11 mouse cellular contexts compared by ENCODE assay signal in genomic region chr5:30825166-30825565, GRCm38 (mm10). TPM values are rescaled to one million over a fixed set of nuclear protein-coding genes. Genes with fewer than 3 reads are reported as not detected.
DNase-seq lines count a peak whose midpoint lies in the region; ATAC-seq and TF ChIP-seq lines count a peak whose summit lies in the region.
"Had no signal": no experiment of that assay in that cellular context is flagged by ENCODE, and none has a peak within 500 bp of the region (broad histone marks: within the 10 kb centered on the region; RNA-seq: fewer than 3 reads in every experiment).

No protein-coding gene starts in this region.

- 36% methylated on average over 10 of the region's 10 CpGs for WGBS in heart, embryonic 11.5 days (ENCODE audit: insufficient replicate concordance)
- WGBS in cerebellum, adult 2 months, result 17% methylated on average over 10 of the region's 10 CpGs
- 56% methylated on average over 10 of the region's 10 CpGs for WGBS in hindbrain, postnatal 0 days

- no peak overlapping the region for H3K4me2 ChIP-seq in heart, embryonic 11.5 days
- H3K4me2 ChIP-seq in hindbrain, postnatal 0 days (ENCODE audit: low read depth, low read length), result no peak overlapping the region
- H3K4me2 ChIP-seq: embryonic facial prominence, embryonic 13.5 days had no signal

- H3K36me3 ChIP-seq in heart, embryonic 11.5 days (ENCODE audit: control insufficient read depth, insufficient read depth, low read length), result no peaks in the 10 kb centered on the region
- no peaks in the 10 kb centered on the region for H3K36me3 ChIP-seq in hindbrain, postnatal 0 days (ENCODE audit: insufficient read depth, low read length)
- H3K36me3 ChIP-seq: embryonic facial prominence, embryonic 13.5 days had no signal

- ATAC-seq in heart, embryonic 11.5 days (replicated peaks; ENCODE audit: insufficient number of reproducible peaks, low FRiP score, low TSS enrichment), result no peak
- ATAC-seq in hindbrain, postnatal 0 days, result 0 out of 2 replicates have a peak, but pooled peaks have one; percentile 24

- no peak for DNase-seq in heart, adult 8-10 months (ENCODE audit: low spot score)
- DNase-seq in brain, adult 2 months (ENCODE audit: low read depth, low spot score), result peak; percentile 55
- DNase-seq in cerebellum, adult 2 months, result peak; percentile 34 to 44
- peak; percentile 30 for DNase-seq in hindbrain, postnatal 0 days (ENCODE audit: low spot score)
- DNase-seq in urinary bladder, postnatal 36 days (ENCODE audit: low spot score in 2 of 2), result no peak
- DNase-seq in lung, postnatal 25 days (ENCODE audit: low spot score), result no peak
- DNase-seq: heart, postnatal 4 days; thymus, postnatal 36 days had no signal

- H3K27me3 ChIP-seq in heart, embryonic 11.5 days (ENCODE audit: control insufficient read depth, insufficient read depth, low read length), result no peaks in the 10 kb centered on the region
- H3K27me3 ChIP-seq in cerebellum, adult 2 months (ENCODE audit: control insufficient read depth, insufficient read depth, low read length), result no peaks in the 10 kb centered on the region
- no peaks in the 10 kb centered on the region for H3K27me3 ChIP-seq in hindbrain, postnatal 0 days (ENCODE audit: insufficient read depth, low read length)
- H3K27me3 ChIP-seq: embryonic facial prominence, embryonic 13.5 days had no signal

- H3K9ac ChIP-seq in heart, embryonic 11.5 days (ENCODE audit: low read depth, low read length), result 0 out of 2 replicates have a peak overlapping the region, but pooled peaks have one; percentile 30
- no peak overlapping the region for H3K9ac ChIP-seq in hindbrain, postnatal 0 days (replicated peaks; ENCODE audit: low read length)
- H3K9ac ChIP-seq: embryonic facial prominence, embryonic 13.5 days had no signal

- no peak overlapping the region for H3K27ac ChIP-seq in heart, embryonic 11.5 days (ENCODE audit: low read depth, low read length)
- peak overlapping the region; percentile 55 for H3K27ac ChIP-seq in cerebellum, adult 2 months (ENCODE audit: insufficient read depth, low read length)
- peak overlapping the region; percentile 11; the same call in 1 of the 2 replicates for H3K27ac ChIP-seq in hindbrain, postnatal 0 days
- H3K27ac ChIP-seq: embryonic facial prominence, embryonic 13.5 days; kidney, postnatal 0 days had no signal

- H3K4me1 ChIP-seq in heart, embryonic 11.5 days (ENCODE audit: control insufficient read depth, insufficient read depth, low read length), result peaks cover 6% of the 10 kb centered on the region
- H3K4me1 ChIP-seq in cerebellum, adult 2 months (ENCODE audit: control insufficient read depth, insufficient read depth, low read length), result peaks cover 39% of the 10 kb centered on the region
- peaks cover 3% of the 10 kb centered on the region; the same call in 1 of the 2 replicates for H3K4me1 ChIP-seq in hindbrain, postnatal 0 days (ENCODE audit: insufficient read depth, low read length)

- no peak for TF ChIP-seq CTCF in cerebellum, adult 2 months (IDR thresholded peaks at IDR 0.05; ENCODE audit: borderline replicate concordance, insufficient read depth, low read depth, low read length)
- no peak for TF ChIP-seq CTCF in hindbrain, postnatal 0 days (IDR thresholded peaks at IDR 0.05; ENCODE audit: low read depth)

- no peaks in the 10 kb centered on the region for H3K9me3 ChIP-seq in heart, embryonic 11.5 days (replicated peaks; ENCODE audit: control insufficient read depth, low read length)
- H3K9me3 ChIP-seq in hindbrain, postnatal 0 days (ENCODE audit: low read length), result no peaks in the 10 kb centered on the region
- H3K9me3 ChIP-seq: embryonic facial prominence, embryonic 13.5 days had no signal

- TF ChIP-seq POLR2A in cerebellum, adult 2 months (IDR thresholded peaks at IDR 0.05; ENCODE audit: borderline replicate concordance, insufficient read depth, low read length), result no peak

- no peak overlapping the region for H3K4me3 ChIP-seq in heart, embryonic 11.5 days (ENCODE audit: low read depth, low read length)
- no peak overlapping the region for H3K4me3 ChIP-seq in cerebellum, adult 2 months (replicated peaks; ENCODE audit: insufficient read depth, low read depth, low read length)
- no peak overlapping the region for H3K4me3 ChIP-seq in hindbrain, postnatal 0 days (ENCODE audit: low read length)
- H3K4me3 ChIP-seq: embryonic facial prominence, embryonic 13.5 days had no signal

RNA-seq across cellular contexts. Expression of gene Mapre3, which starts 10.7 kb away (rescaled TPM):
- 14.2 and 17.9 TPM in 2 replicates for polyA plus RNA-seq in heart, embryonic 11.5 days (2014; fragmentation: Nextera tagmentation; extraction: Ambion mirVana)
- total RNA-seq in heart, adult 8-10 months (2022), result 10 to 100 TPM; 43.1 to 48.3 (median 44.5) TPM
- 276 and 288 TPM in 2 replicates for polyA plus RNA-seq in cerebellum, adult 2 months (2012; rRNA removed)
- total RNA-seq in hindbrain, postnatal 0 days (2014; rRNA removed), result 51.7 and 55.8 TPM in 2 replicates
- polyA plus RNA-seq in hindbrain, postnatal 0 days (2015; fragmentation: Nextera tagmentation; extraction: Ambion mirVana), result 134 and 137 TPM in 2 replicates

RNA-seq across cellular contexts. Expression of gene Tmem214, which starts 42.6 kb away (rescaled TPM):
- polyA plus RNA-seq in heart, embryonic 11.5 days (2014; fragmentation: Nextera tagmentation; extraction: Ambion mirVana), result 47.8 and 48.2 TPM in 2 replicates
- total RNA-seq in heart, adult 8-10 months (2022), result 10 to 100 TPM; 37.4 to 39.9 (median 38.4) TPM
- polyA plus RNA-seq in cerebellum, adult 2 months (2012; rRNA removed), result 64.6 and 67.2 TPM in 2 replicates
- 86.7 and 89.5 TPM in 2 replicates for total RNA-seq in hindbrain, postnatal 0 days (2014; rRNA removed)
- 59.1 and 59.2 TPM in 2 replicates for polyA plus RNA-seq in hindbrain, postnatal 0 days (2015; fragmentation: Nextera tagmentation; extraction: Ambion mirVana)

Comparison
In these comparisons a context has a peak if more than half of its experiments do, and no peak if none do; other contexts are left out.
1. DNase-seq: peak in brain, adult 2 months (single experiment), cerebellum, adult 2 months (2 of 2) and hindbrain, postnatal 0 days (single experiment); none in heart, adult 8-10 months (single experiment), urinary bladder, postnatal 36 days (0 of 2) and lung, postnatal 25 days (single experiment).